Mouse (Mus musculus) liver, embryonic 12.5 days (tissue): Measurements from ENCODE around the gene Slc9a3r2. TPM values are rescaled to one million over a fixed set of nuclear protein-coding genes. Genes with fewer than 3 reads are reported as not detected.
"Not testable (repeated sequence)": the region's sequence is repeated elsewhere in the genome, so short reads cannot be mapped to it uniquely, and the experiment has no call there.

Experiments used
- ATAC-seq: fragments of 200-750 bp; cut with Nextera tagmentation; 2 replicates; pipeline ENCODE4 v1.8.0; 2017; ENCODE audit warnings: moderate number of reproducible peaks, mild to moderate bottlenecking, moderate library complexity
- H3K27ac ChIP-seq: fragments of 300-500 bp; sonication (generic); 2 replicates; pipeline ENCODE4 v1.5.1; 2016; ENCODE audit warnings: mild to moderate bottlenecking
- H3K27me3 ChIP-seq: fragments of 300-500 bp; sonication (generic); replicated peaks from 2 replicates; pipeline ENCODE4 v1.6.1; 2016; ENCODE audit warnings: mild to moderate bottlenecking, moderate library complexity
- H3K36me3 ChIP-seq: fragments of 300-500 bp; sonication (generic); 2 replicates; pipeline ENCODE4 v1.6.1; 2016; ENCODE audit warnings: mild to moderate bottlenecking, moderate library complexity
- H3K4me1 ChIP-seq: fragments of 300-500 bp; sonication (generic); 2 replicates; pipeline ENCODE4 v1.6.1; 2016
- H3K4me2 ChIP-seq: fragments of 300-500 bp; sonication (generic); 2 replicates; pipeline ENCODE4 v1.6.1; 2016; ENCODE audit warnings: mild to moderate bottlenecking, moderate library complexity
- H3K4me3 ChIP-seq: fragments of 300-500 bp; sonication (generic); 2 replicates; pipeline ENCODE4 v1.5.1; 2016; ENCODE audit warnings: mild to moderate bottlenecking, moderate library complexity
- H3K9ac ChIP-seq: fragments of 300-500 bp; sonication (generic); 2 replicates; pipeline ENCODE4 v1.6.1; 2016; ENCODE audit warnings: mild to moderate bottlenecking, moderate library complexity
- H3K9me3 ChIP-seq: fragments of 300-500 bp; sonication (generic); replicated peaks from 2 replicates; pipeline ENCODE4 v1.6.1; 2016; ENCODE audit warnings: mild to moderate bottlenecking, moderate library complexity
- WGBS: fragments of 180-500 bp; shearing (Covaris S2); methylation state at CpG from one replicate; pipeline ENCODE4 v1.1.7; 2016; ENCODE audit not compliant: insufficient replicate concordance; 5-methylcytosine and 5-hydroxymethylcytosine counted together
- polyA plus RNA-seq: library from polyadenylated mRNA; unstranded; fragments of >200 nt; fragmentation: Nextera tagmentation; extraction: Ambion mirVana; gene quantifications from 2 replicates; pipeline ENCODE4 v1.2.1, GENCODE M21; 2016

The Slc9a3r2 gene
- polyA plus RNA-seq, 1 experiment from 2014 or later: 15.2 TPM

DNA sequence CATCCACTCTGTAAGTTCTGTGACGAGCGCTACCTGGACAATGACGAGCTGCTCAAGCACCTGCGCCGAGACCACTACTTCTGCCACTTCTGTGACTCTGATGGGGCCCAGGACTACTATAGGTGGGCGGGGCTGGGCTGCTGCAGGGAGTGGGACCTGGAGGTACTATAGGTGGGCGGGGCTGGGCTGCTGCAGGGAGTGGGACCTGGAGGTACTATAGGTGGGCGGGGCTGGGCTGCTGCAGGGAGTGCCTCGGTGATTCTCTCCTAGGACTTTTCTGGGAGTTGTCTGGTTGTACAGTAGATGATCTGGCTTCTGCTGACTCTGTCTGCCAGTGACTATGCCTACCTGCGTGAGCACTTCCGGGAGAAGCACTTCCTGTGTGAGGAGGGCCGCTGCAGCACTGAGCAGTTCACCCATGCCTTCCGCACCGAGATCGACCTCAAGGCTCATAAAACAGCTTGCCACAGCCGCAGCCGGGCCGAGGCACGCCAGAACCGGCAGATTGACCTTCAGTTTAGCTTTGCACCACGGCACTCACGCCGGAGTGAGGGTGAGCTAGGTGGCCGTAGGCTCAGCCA lies 27.5 kb upstream of the Slc9a3r2 start:
- peak; percentile 61 for ATAC-seq
- H3K27me3 ChIP-seq: no peaks in the 10 kb centered on the region
- peaks cover 80% of the 10 kb centered on the region for H3K36me3 ChIP-seq

GRCm38 (mm10) chr17:24676877-24677276 lies 26.8 kb upstream of the Slc9a3r2 start:
- WGBS: 86% methylated on average over 5 of the region's 5 CpGs
- ATAC-seq: no peak

More for the DNA sequence above, 27.5 kb upstream of the Slc9a3r2 start:
- Histone ChIP-seq H3K4me3 (no peak overlapping the region), H3K4me1 (peaks cover 48% of the 10 kb centered on the region), H3K27ac (no peak overlapping the region), H3K9ac (no peak overlapping the region), H3K9me3 (no peaks in the 10 kb centered on the region), H3K4me2 (no peak overlapping the region)
- 84% methylated on average over 24 of the region's 24 CpGs for WGBS

GRCm38 (mm10) chr17:24676187-24676586 lies 26.1 kb upstream of the Slc9a3r2 start:
- H3K36me3 ChIP-seq: peaks cover 66% of the 10 kb centered on the region
- H3K4me1 ChIP-seq: peaks cover 62% of the 10 kb centered on the region
- H3K9me3 ChIP-seq: no peaks in the 10 kb centered on the region
- no peak overlapping the region for H3K27ac ChIP-seq
- H3K4me3 ChIP-seq: no peak overlapping the region
- no peaks in the 10 kb centered on the region for H3K27me3 ChIP-seq
- ATAC-seq: peak; percentile 20; the same call in 1 of the 2 replicates
- H3K9ac ChIP-seq: no peak overlapping the region
- H3K4me2 ChIP-seq: no peak overlapping the region
- WGBS: 68% methylated on average over 2 of the region's 2 CpGs

More at GRCm38 (mm10) chr17:24676877-24677276, 26.8 kb upstream of the Slc9a3r2 start:
- Histone ChIP-seq H3K4me1 (peaks cover 55% of the 10 kb centered on the region), H3K9me3 (no peaks in the 10 kb centered on the region), H3K4me2 (no peak overlapping the region), H3K27me3 (no peaks in the 10 kb centered on the region), H3K9ac (no peak overlapping the region), H3K4me3 (no peak overlapping the region), H3K27ac (no peak overlapping the region), H3K36me3 (peaks cover 72% of the 10 kb centered on the region)

DNA sequence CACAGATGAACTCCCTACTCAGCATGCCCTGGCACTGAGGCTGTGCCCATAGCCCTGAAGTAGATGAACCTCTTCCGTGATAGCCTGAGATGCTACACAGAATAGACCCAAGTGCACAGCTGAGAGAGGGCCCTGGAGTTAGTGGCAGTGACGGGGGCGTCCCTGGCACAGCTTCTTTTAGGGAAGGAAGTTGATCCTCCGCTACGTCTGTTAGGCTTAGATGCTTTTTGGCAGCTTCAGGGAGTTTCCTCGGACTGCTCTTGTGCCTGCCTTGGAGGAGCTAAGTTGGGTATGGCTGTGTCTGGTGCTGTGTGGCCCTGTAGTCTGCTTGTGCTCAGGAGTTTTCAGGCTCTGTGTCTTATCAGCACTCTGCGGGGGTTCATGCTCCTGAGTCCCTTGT lies 24.1 kb upstream of the Slc9a3r2 start:
- no peak for ATAC-seq
- no peak overlapping the region for H3K4me2 ChIP-seq
- peaks cover 73% of the 10 kb centered on the region for H3K4me1 ChIP-seq
- no peaks in the 10 kb centered on the region for H3K9me3 ChIP-seq
- WGBS: 66% methylated on average over 7 of the region's 7 CpGs
- peak overlapping the region; percentile 2; the same call in 1 of the 2 replicates for H3K27ac ChIP-seq
- no peak overlapping the region for H3K9ac ChIP-seq
- no peak overlapping the region for H3K4me3 ChIP-seq
- no peaks in the 10 kb centered on the region for H3K27me3 ChIP-seq
- H3K36me3 ChIP-seq: peaks cover 46% of the 10 kb centered on the region

- Histone ChIP-seq H3K36me3 (peaks cover 25% of the 10 kb centered on the region), H3K4me3 (peak overlapping the region; percentile 88; the same call in 1 of the 2 replicates), H3K4me2 (peak overlapping the region; percentile 90), H3K9ac (peak overlapping the region; percentile 42), H3K27ac (peak overlapping the region; percentile 64), H3K27me3 (no peaks in the 10 kb centered on the region), H3K4me1 (peaks cover 74% of the 10 kb centered on the region), H3K9me3 (no peaks in the 10 kb centered on the region)
- no peak for ATAC-seq
- WGBS: 13% methylated on average over 5 of the region's 5 CpGs
Measured at GRCm38 (mm10) chr17:24672141-24672540, 22.0 kb upstream of the Slc9a3r2 start.

DNA sequence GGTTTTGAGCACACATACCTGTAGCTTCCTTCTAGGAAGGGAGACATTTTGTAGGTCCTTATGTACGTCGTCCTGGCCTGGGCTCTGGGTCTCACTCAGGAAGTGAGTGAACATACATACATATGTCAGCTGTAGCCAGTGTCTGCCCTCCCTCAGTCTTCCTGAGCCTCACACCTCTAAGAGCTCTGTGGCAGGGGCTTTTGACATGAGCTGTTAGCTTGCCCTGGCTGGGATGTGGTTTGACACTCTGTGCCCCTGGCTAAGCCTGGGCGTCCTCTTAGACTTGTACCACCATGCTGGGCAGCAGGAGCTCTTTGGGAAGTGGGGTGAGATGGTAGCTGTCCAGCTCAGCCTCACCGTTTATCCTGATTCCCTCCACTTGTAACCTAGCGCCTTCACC lies 21.2 kb upstream of the Slc9a3r2 start:
- H3K4me1 ChIP-seq: peaks cover 68% of the 10 kb centered on the region
- H3K27me3 ChIP-seq: no peaks in the 10 kb centered on the region
- H3K4me2 ChIP-seq: peak overlapping the region; percentile 90
- peak overlapping the region; percentile 88 for H3K4me3 ChIP-seq
- no peaks in the 10 kb centered on the region for H3K9me3 ChIP-seq
- peaks cover 17% of the 10 kb centered on the region for H3K36me3 ChIP-seq
- peak overlapping the region; percentile 42; the same call in 1 of the 2 replicates for H3K9ac ChIP-seq
- no peak for ATAC-seq
- H3K27ac ChIP-seq: peak overlapping the region; percentile 64; the same call in 1 of the 2 replicates
- 51% methylated on average over 5 of the region's 5 CpGs for WGBS

DNA sequence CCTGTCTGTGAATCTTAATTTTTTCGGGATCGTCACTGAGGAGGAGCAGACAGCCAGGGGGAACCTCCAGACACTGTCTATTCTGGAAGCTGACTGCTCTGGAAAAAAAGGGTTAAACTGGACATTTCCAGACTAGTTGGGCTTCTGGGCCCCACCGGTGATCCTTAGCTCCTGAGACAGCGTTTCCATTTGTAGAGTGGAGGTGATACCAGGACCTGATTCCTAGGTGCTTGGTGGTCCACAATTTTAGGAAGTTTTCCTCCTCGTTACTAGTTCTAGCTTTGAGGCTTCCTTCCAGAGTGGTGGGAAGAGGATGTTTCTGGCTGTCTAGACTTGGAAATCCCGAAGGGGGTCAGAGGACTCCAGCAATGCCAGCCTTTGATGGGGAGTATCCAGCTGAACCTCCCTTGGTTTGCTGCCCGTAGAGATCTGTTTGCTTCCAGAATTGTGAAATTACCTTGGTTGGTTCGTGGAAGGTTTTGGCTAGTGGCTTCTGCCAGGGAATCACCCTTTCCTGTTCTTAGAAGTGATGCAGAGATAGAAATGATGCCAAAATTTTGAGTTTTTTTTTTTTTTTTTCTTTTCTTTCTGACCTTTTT lies 20.2 kb upstream of the Slc9a3r2 start:
- Histone ChIP-seq H3K4me3 (peak overlapping the region; percentile 88), H3K27ac (peak overlapping the region; percentile 90), H3K36me3 (peaks cover 15% of the 10 kb centered on the region), H3K9ac (peak overlapping the region; percentile 95), H3K4me2 (peak overlapping the region; percentile 90), H3K27me3 (no peaks in the 10 kb centered on the region), H3K4me1 (peaks cover 58% of the 10 kb centered on the region), H3K9me3 (no peaks in the 10 kb centered on the region)
- no peak for ATAC-seq
- WGBS: 8% methylated on average over 8 of the region's 8 CpGs

GRCm38 (mm10) chr17:24669545-24670245 lies 19.6 kb upstream of the Slc9a3r2 start, which contains the start of gene Zfp598:
Gene Zfp598, plus strand, starts transcription at chr17:24669687.
- peak; percentile 99 for ATAC-seq
- H3K4me3 ChIP-seq: peak within 1 kb of the TSS; percentile 88
- WGBS: under 1% methylated on average over 63 of the region's 80 CpGs
- no peaks in the 10 kb centered on the region for H3K27me3 ChIP-seq
- peaks cover 55% of the 10 kb centered on the region for H3K4me1 ChIP-seq
- peak within 1 kb of the TSS; percentile 95 for H3K9ac ChIP-seq
- H3K4me2 ChIP-seq: peak within 1 kb of the TSS; percentile 90
- no peaks in the 10 kb centered on the region for H3K9me3 ChIP-seq
- H3K36me3 ChIP-seq: peaks cover 15% of the 10 kb centered on the region
- H3K27ac ChIP-seq: peak within 1 kb of the TSS; percentile 90

GRCm38 (mm10) chr17:24669214-24669544 lies 19.1 kb upstream of the Slc9a3r2 start:
- Histone ChIP-seq H3K9ac (peak overlapping the region; percentile 95), H3K4me2 (peak overlapping the region; percentile 90), H3K4me1 (peaks cover 49% of the 10 kb centered on the region), H3K36me3 (peaks cover 15% of the 10 kb centered on the region), H3K27ac (peak overlapping the region; percentile 90), H3K4me3 (peak overlapping the region; percentile 88)
- peak; percentile 21; the same call in 1 of the 2 replicates for ATAC-seq
- H3K27me3 ChIP-seq, H3K9me3 ChIP-seq: not testable (repeated sequence)
- WGBS: 4% methylated on average over 15 of the region's 15 CpGs

- Histone ChIP-seq H3K4me3 (no peak overlapping the region), H3K27ac (no peak overlapping the region), H3K4me2 (no peak overlapping the region), H3K9ac (no peak overlapping the region), H3K27me3 (peaks cover 10% of the 10 kb centered on the region; the same call in 1 of the 2 replicates), H3K9me3 (no peaks in the 10 kb centered on the region), H3K4me1 (peaks cover 32% of the 10 kb centered on the region), H3K36me3 (no peaks in the 10 kb centered on the region)
- WGBS: 30% methylated on average over 6 of the region's 6 CpGs
- no peak for ATAC-seq
Measured at GRCm38 (mm10) chr17:24667416-24667815, 17.3 kb upstream of the Slc9a3r2 start.

GRCm38 (mm10) chr17:24667011-24667410 lies 16.9 kb upstream of the Slc9a3r2 start:
- H3K9me3 ChIP-seq, H3K36me3 ChIP-seq, H3K4me3 ChIP-seq, H3K9ac ChIP-seq, H3K4me2 ChIP-seq, H3K27ac ChIP-seq, ATAC-seq: not testable (repeated sequence)
- 53% methylated on average over 7 of the region's 7 CpGs for WGBS
- peaks cover 28% of the 10 kb centered on the region for H3K4me1 ChIP-seq
- H3K27me3 ChIP-seq: peaks cover 14% of the 10 kb centered on the region
